Mouse (Mus musculus): Measurements from ENCODE around the gene Taf3.

Gene Taf3

DNA sequence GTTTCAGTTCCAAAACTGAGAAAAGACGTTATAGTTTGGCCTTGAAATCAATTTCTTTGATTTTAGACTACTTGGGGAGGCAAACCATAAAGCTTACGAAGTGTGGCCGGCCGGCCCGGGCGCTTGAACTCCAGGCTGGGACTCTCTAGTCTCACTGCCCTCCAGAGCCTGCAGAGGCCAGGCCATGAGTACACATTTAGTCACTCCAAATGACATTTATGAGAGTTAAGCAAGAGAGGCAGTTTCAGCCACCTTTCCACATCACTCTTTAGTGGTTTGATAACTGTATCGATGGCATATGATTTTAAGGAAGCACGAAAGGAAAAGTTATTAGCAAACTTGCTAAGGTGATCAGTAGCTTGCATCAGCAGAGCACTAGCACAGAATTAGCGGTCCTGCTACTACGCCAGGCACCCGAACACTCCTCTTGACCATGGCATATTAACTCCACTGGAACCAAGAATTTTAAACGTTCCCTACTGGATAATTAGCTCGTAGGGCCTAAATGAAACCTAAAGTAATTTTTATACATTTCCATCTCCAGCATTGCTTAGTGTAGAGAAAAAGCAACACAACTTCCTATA lies 38.6 kb downstream of the Taf3 start:
- no peak for DNase-seq

DNA sequence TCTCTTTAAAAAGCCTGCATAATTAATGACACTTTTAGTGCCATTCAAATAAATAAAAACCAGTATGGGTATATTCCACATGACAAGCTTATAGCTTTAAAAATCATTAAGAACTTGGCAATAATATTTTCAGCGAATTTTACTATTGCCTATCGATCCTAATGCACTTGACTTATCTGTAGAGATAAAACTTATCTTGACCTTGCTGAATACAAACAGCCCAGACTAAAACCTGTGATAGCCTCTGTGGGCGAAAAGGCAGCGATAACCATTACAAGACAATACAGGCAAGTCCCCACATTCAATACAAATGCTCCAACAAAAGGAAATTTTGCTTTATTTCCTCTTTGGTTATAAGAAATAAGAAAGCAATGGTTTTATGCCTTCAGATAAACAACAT lies 39.8 kb downstream of the Taf3 start:
- DNase-seq, result no peak

DNA sequence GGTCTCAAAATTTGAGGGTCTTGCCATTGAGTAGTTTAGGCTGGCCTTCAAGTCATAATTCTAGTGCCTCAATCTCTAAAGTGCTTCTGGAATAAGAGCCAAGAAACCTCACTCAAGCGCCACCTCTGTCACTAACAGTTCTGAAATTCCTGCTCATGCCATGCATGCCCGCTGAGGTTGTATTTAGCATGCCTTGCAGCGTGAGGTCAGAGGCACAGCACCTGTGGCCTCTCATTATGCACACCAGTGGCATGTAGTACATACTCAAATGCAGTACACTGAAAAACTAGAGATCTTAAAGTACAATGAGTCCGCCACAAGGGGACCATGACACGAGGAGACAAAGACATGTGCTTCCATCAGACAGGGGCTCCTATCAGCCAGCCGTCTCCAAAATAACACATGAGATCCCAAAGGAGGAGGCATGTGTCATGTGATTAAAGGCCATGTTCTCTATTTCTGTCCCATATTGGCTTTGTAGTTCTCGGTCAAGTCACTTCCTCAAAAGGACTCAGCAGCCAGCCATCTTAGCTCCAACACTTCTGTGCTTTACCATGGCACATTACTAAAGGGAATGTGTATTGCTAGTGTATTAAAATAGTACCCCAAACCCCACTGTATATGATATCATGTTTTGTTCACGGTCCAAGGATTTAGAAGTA lies 43.3 kb downstream of the Taf3 start:
- DNase-seq, result no peak

DNA sequence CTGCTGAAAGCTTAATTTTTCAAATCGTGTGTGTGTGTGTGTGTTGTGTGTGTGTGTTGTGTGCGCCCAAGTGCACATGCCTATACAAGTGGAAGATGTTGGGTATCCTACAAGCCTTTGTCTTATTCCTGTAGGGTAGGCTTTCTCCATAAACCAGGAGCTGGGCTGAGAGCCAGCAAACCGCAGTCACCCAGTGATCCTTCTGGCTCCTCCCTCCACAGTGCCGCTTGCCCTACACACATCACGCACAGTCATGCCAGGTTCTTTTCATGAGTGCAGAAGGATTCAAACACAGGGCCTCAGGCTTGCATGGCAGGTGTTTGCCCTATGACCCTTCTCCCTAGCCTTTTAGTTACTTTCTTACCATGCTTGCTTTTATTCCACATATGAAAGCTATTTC lies 45.0 kb downstream of the Taf3 start:
- DNase-seq, result peak; percentile 16

DNA sequence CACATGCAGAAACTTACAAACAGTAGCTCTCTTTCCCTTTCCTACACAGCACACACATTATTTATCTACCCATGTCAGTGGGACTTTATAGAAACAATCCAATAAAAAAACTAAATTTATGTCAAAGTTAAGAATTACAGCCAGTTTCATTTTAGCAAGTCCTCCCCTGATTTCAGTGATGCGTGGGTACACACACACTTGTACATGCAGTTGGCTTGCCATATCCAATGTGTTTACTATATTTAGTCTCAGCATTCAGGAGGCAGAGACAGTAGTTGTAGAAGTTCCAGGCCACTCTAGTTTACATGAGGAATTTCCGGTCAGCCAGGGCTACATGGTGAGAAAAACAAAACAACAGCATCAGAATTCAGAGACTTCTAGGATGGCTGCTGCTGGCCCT lies 46.8 kb downstream of the Taf3 start:
- no peak for DNase-seq

- DNase-seq, result no peak
These were observed 50.9 kb downstream of the Taf3 start for GRCm38 (mm10) chr2:9997535-9997934.

DNA sequence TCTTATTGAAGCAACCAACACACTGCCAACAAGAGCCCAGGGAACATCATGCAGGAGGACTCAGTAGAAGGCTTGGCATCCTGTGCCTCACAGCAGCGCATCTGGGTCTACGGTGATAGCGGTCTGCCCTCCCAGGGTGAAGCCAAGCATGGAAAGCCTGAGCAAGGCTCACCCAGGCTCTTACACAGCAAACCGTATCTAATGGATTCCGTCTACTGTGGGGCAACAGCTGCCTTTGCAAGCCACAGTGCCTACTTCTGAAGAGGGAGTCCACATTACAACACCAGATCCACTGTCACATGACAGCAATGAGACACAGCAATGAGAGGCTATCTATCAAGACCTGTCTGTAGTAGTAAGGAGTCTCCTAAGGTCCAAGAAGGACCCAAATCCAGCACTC lies 52.3 kb downstream of the Taf3 start:
- no peak for DNase-seq

GRCm38 (mm10) chr2:9990690-9991229 lies 57.6 kb downstream of the Taf3 start:
- DNase-seq, result no peak

GRCm38 (mm10) chr2:9989649-9990547 lies 58.5 kb downstream of the Taf3 start:
- no peak for DNase-seq

DNA sequence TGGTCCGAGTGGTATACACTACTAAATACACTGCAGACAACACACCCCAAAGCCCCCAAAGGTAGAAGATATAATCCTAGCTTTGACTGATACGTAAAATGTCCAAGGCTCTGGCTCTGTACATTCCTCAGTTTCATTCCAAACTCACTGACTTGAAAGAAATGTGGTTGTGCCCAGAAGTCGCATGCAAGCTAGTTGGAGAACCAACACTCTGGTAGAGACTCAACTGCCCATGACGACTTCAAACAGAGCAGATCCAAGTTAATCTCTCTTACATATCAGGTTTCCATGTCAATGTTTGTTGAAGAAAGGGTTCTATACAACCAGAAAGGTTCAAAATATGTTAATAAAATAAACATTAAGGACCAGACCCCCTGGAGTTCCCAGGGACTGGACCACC lies 60.1 kb downstream of the Taf3 start:
- DNase-seq, result no peak

- DNase-seq, result no peak
These were observed 62.4 kb downstream of the Taf3 start for GRCm38 (mm10) chr2:9985979-9986447.

DNA sequence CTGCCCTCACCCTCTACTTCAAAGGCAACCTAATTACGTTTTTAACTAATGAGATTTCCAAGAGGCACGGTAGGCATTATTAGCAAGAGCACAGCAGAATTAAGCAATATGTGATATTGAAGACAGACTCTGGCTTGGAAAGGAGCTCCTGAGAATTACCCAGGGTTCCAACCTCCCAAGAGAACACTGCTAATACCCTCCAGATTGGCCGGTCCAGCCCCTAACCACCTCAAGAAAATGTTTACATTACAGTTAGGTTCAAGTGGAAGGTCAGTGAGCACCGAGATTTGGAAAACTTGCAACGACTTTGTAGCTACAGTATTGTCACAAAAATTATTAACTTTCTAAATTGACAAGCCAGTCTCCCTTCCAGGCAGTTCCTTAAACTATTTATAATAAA lies 66.0 kb downstream of the Taf3 start:
- no peak for DNase-seq

- no peak for DNase-seq
These were observed 76.5 kb downstream of the Taf3 start for GRCm38 (mm10) chr2:9971927-9972326.

DNA sequence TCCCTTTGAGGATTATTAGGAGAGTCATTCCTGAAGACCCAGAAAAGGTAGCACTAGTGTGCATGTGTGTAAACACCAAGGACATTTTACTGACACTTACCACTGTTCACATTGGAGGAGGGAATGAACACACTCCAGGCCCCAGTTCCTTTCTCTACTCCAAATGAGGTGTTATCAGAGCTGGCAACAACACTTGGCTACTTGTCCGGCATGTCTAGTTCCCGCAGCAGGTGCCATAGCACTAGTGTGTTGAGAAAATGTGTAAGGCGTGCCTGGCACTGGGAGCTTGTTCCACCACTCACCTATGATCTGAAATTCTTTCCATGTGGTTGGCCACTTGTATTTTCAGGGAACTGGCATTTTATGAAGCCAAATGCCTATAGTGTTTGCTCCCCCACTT lies 77.8 kb downstream of the Taf3 start:
- DNase-seq, result no peak

DNA sequence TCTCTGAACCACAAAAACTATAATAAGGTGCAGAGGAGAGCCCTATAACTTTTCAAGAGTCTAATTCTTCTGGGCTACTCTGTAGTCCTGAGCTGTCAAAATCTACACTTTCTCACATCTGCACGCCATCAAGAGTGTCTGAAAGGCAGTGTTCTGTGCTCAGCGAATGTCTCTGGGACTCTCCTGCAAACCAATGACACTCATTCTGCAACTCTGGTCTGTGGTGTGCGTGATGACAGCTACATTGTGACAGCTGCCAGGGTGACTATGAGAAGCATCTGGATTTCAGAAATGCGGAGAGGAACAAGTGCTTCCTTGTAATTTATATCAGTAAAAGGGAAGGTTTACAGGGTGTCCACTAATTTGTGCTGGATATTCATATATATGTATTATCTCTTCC lies 78.2 kb downstream of the Taf3 start:
- DNase-seq, result no peak

GRCm38 (mm10) chr2:9969734-9970133 lies 78.7 kb downstream of the Taf3 start:
- DNase-seq, result no peak

DNA sequence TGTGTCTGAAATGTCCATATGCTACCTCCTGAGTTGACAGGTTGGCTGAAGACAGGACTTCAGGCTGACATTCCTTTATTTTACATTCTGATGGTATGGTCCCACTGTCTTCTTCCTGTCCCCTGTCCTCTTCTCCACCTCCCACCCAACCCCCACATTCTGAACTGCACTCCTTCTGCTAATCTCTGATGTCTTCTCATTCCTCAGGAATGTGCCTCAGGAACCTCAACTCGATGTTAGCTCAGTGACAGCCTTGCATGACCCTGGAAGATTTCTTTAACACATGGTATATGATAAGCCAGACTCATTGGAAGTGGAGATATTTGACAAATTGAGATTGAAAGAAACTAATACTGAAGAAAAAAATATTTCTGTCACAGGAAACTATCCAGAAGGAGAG lies 81.8 kb downstream of the Taf3 start:
- DNase-seq, result no peak

GRCm38 (mm10) chr2:9965608-9966007 lies 82.8 kb downstream of the Taf3 start:
- no peak for DNase-seq

GRCm38 (mm10) chr2:9962871-9963270 lies 85.5 kb downstream of the Taf3 start:
- no peak for DNase-seq

DNA sequence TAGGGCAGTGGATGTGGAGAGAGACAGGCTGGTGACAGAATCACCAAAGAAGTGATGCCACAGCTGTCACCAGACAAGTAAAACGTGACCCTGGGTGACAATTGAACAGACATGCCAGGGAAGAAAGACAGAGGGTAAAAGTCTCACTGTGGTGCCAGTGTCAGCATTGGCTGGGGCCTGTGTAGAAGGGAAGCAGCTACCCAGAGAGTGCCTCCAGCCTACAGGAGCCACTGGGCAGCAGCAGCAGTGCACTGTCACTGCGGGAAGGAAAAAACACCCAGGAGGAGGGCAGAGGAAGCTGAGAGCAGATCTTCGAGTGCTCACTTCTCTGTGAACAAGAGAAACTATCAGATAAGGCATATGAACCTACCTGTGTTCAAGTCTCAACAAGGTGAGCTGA lies 86.7 kb downstream of the Taf3 start:
- DNase-seq, result no peak

DNA sequence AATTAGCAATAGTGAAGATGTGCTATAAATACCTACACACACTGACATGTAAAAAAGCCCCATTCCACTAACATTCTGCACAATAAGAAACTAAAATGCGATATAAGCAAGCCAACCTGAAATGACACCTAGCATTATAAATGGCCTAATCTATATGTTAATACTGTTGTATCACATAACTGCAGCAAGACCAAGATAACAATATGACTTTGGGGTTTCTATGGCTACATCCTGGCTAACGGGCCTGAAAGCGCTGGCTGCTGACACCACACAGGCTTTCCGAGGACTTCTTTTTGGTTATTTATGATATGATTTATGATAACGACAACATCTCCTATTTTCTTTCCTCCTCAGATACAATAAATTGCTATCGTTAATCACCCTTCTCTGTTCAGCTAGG lies 90.4 kb downstream of the Taf3 start:
- no peak for DNase-seq

DNA sequence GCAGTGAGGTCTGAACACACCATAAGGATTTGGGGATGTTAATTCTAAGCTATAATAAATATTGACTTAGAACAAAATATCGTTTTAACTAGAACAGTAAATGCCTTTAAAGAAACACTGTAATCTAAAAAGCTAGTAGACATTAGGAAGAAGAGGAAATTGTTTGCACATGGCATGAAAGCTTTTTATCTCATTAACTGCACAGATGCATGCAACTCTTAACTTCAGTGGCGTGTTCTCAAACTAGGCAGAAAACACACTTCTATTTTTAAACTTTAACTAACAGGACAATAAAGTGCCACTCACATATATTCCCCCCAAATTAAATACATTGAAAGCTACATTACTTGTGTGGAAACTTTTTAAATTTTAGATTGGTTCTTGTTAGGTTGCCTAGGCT lies 91.8 kb downstream of the Taf3 start:
- no peak for DNase-seq

Data from cerebellum, adult 11-12 months (tissue).